Mouse (Mus musculus): ENCODE measurements around the gene Nfe2.

DNA sequence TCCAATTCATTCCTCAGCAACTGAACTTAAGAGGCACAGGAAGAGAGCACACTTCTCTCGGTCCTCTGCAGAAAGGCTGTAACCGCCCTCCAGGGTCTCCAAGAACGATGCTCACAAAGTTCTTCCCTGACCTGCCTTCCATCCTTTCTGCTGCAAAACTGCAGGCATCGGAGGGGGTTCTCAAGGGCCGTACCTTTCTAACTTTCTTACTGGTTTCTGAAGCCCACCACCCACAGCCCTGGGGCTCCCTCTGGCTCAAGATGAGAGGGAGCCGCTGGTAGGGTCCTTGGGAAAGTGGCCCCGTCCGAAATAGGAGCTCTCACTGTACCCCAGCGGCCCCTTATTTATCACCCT lies 46.4 kb upstream of the Nfe2 start:
- TF ChIP-seq GATA1 (IDR thresholded peaks at IDR 0.05; ENCODE audit: borderline replicate concordance, low read length) (no peak), FLI1 (IDR thresholded peaks at IDR 0.05; ENCODE audit: low read length) (no peak)
